In genomic region chr9:23462949-23463608, GRCm38 (mm10) we compare ENCODE assay signal across 9 mouse cellular contexts.
DNase-seq lines count a peak whose midpoint lies in the region; ATAC-seq and TF ChIP-seq lines count a peak whose summit lies in the region.
"Had no signal": no experiment of that assay in that cellular context is flagged by ENCODE, and none has a peak within 500 bp of the region (broad histone marks: within the 10 kb centered on the region; RNA-seq: fewer than 3 reads in every experiment).

No protein-coding gene starts in this region.

- no peak overlapping the region for H3K27ac ChIP-seq in liver, adult 2 months (replicated peaks; ENCODE audit: insufficient read depth, low read depth, low read length)
- H3K27ac ChIP-seq: embryonic facial prominence, embryonic 13.5 days had no signal

- no peaks in the 10 kb centered on the region for H3K4me1 ChIP-seq in liver, adult 2 months (ENCODE audit: control insufficient read depth, insufficient read depth, low read length)

- no peak for DNase-seq in liver, adult 2 months (ENCODE audit: extremely low read depth, low read depth, low spot score)
- no peak for DNase-seq in liver
- peak; percentile 96 for DNase-seq in brain, embryonic 14.5 days (ENCODE audit: low read depth)
- DNase-seq in left cerebral cortex, postnatal 10 days (ENCODE audit: extremely low spot score in 1 of 2, low spot score in 2 of 2): peak; percentile 46 to 76
- peak; percentile 51 for DNase-seq in retina, postnatal 7 days (ENCODE audit: low read depth, low spot score)
- no peak for DNase-seq in natural killer cell, adult 2 months (ENCODE audit: low spot score in 2 of 2)
- DNase-seq in spleen, adult 12 weeks (ENCODE audit: low spot score): no peak

- peak; percentile 56 to 63; a peak in 2 of 4 replicates for ATAC-seq in hematopoietic stem cell, adult 5-6 weeks (replicated peaks in 1 of 2; ENCODE audit: insufficient read depth in 1 of 2, low FRiP score in 2 of 2, low TSS enrichment in 1 of 2, low read depth in 1 of 2, poor library complexity in 2 of 2, severe bottlenecking in 2 of 2)

- no peaks in the 10 kb centered on the region for H3K27me3 ChIP-seq in liver, adult 2 months (ENCODE audit: control insufficient read depth, insufficient read depth, low read length)

- no peak for TF ChIP-seq POLR2A in liver, adult 2 months (IDR thresholded peaks at IDR 0.05; ENCODE audit: extremely low read depth, insufficient read depth, low read length)
- TF ChIP-seq POLR2A in brain, embryonic 14.5 days (IDR thresholded peaks at IDR 0.05; ENCODE audit: borderline replicate concordance, extremely low read depth, insufficient read depth, insufficient read length, poor library complexity, severe bottlenecking): no peak

- H3K4me3 ChIP-seq in liver, adult 2 months (ENCODE audit: insufficient read depth, low read depth, low read length): no peak overlapping the region
- H3K4me3 ChIP-seq: embryonic facial prominence, embryonic 13.5 days had no signal

- 0 out of 2 replicates have a peak, but pooled peaks have one; percentile 5 for TF ChIP-seq CTCF in liver, adult 2 months (IDR thresholded peaks at IDR 0.05; ENCODE audit: low read depth, low read length)
- TF ChIP-seq CTCF in brain, embryonic 14.5 days (IDR thresholded peaks at IDR 0.05; ENCODE audit: borderline replicate concordance, extremely low read depth, insufficient read depth, insufficient read length): peak; percentile 69; the same call in 1 of the 2 replicates

- WGBS in liver, adult 2 months: 51% methylated on average over 3 of the region's 3 CpGs

- no peak overlapping the region for H3K9ac ChIP-seq in liver, adult 2 months (ENCODE audit: low read depth, low read length)
- H3K9ac ChIP-seq: embryonic facial prominence, embryonic 13.5 days had no signal

- intact Hi-C loops in left cerebral cortex, postnatal 10 days (cut with DNase I): loop anchor here (5.0 to 10.0 kb wide), 2 partner anchors 112 to 1054 kb away; no protein-coding TSS in a partner anchor

- H3K79me2 ChIP-seq in liver, adult 2 months (ENCODE audit: control insufficient read depth, insufficient read depth, low read length): no peaks in the 10 kb centered on the region

- no peaks in the 10 kb centered on the region for H3K36me3 ChIP-seq in liver, adult 2 months (ENCODE audit: control insufficient read depth, insufficient read depth, low read length)
- H3K36me3 ChIP-seq: embryonic facial prominence, embryonic 13.5 days had no signal

Comparison
In these comparisons a context has a peak if more than half of its experiments do, and no peak if none do; other contexts are left out.
1. DNase-seq: peak in brain, embryonic 14.5 days (single experiment), left cerebral cortex, postnatal 10 days (2 of 2) and retina, postnatal 7 days (single experiment); none in liver, adult 2 months (single experiment), liver (single experiment), natural killer cell, adult 2 months (0 of 2) and spleen, adult 12 weeks (single experiment).